In genomic region chr8:20123545-20123944, GRCm38 (mm10) we compare ENCODE assay signal across 8 mouse cellular contexts.
DNase-seq lines count a peak whose midpoint lies in the region; ATAC-seq and TF ChIP-seq lines count a peak whose summit lies in the region.
"Not testable (repeated sequence)": the region's sequence is repeated elsewhere in the genome, so short reads cannot be mapped to it uniquely, and the experiment has no call there.

No protein-coding gene starts in this region.

- TF ChIP-seq POLR2A in CH12.LX (IDR thresholded peaks at IDR 0.05; ENCODE audit: low read depth, low read length); lung, adult 2 months (IDR thresholded peaks at IDR 0.05; ENCODE audit: borderline replicate concordance, extremely low read depth, low read depth, low read length): not testable (repeated sequence)

- H3K4me3 ChIP-seq in CH12.LX (replicated peaks in 1 of 3; ENCODE audit: low read depth in 2 of 3, low read length in 2 of 3, poor library complexity in 1 of 3), result peak overlapping the region in 1 of 3 experiments; percentile 20
- H3K4me3 ChIP-seq in lung, adult 2 months (replicated peaks; ENCODE audit: extremely low read depth, low read depth, low read length); neural tube, embryonic 13.5 days: not testable (repeated sequence)

- H3K27me3 ChIP-seq in CH12.LX (replicated peaks); neural tube, embryonic 13.5 days: not testable (repeated sequence)

- not testable (repeated sequence) for TF ChIP-seq CTCF in CH12.LX (conservative IDR thresholded peaks at IDR 0.05 in 1 of 2, IDR thresholded peaks at IDR 0.05 in 1 of 2; ENCODE audit: low read depth in 2 of 2, low read length in 2 of 2); lung, adult 2 months (IDR thresholded peaks at IDR 0.05; ENCODE audit: insufficient read depth, low read length)

- not testable (repeated sequence) for H3K79me2 ChIP-seq in CH12.LX (replicated peaks; ENCODE audit: control insufficient read depth, extremely low read depth, insufficient read depth, poor library complexity, severe bottlenecking)

- H3K9me3 ChIP-seq in CH12.LX (replicated peaks; ENCODE audit: low read length); neural tube, embryonic 13.5 days: not testable (repeated sequence)

- H3K4me1 ChIP-seq in CH12.LX (ENCODE audit: control insufficient read depth in 1 of 2, insufficient read depth in 2 of 2); lung, adult 2 months (ENCODE audit: control insufficient read depth, insufficient read depth, low read length); neural tube, embryonic 13.5 days (replicated peaks): not testable (repeated sequence)

- not testable (repeated sequence) for H3K9ac ChIP-seq in CH12.LX (ENCODE audit: insufficient read depth, low read depth); neural tube, embryonic 13.5 days

- peak overlapping the region; percentile 84; the same call in 1 of the 2 replicates for H3K4me2 ChIP-seq in CH12.LX (ENCODE audit: insufficient read depth, low read depth, poor library complexity, severe bottlenecking)
- H3K4me2 ChIP-seq in neural tube, embryonic 13.5 days, result peak overlapping the region; percentile 31; the same call in 1 of the 2 replicates

- TF ChIP-seq RAD21 in CH12.LX (IDR thresholded peaks at IDR 0.05; ENCODE audit: low read depth, low read length), result not testable (repeated sequence)

- in situ Hi-C loops in CH12.LX (cut with MboI; ENCODE audit: low pct_ligation_motif_present, low pct_unique_long_range_greater_than_20kb, low sequenced_read_pairs), result not testable (repeated sequence)

- dilution Hi-C loops in CH12.LX (cut with MboI; ENCODE audit: extremely low pct_ligation_motif_present, extremely low pct_unique_long_range_greater_than_20kb, low sequenced_read_pairs), result not testable (repeated sequence)

- intact Hi-C loops in heart, postnatal 36 days (cut with DNase I), result not testable (repeated sequence)

- DNase-seq in CH12.LX (ENCODE audit: extremely low read depth), result not testable (repeated sequence)
- DNase-seq in frontal cortex, postnatal 14 days (ENCODE audit: low spot score in 2 of 2), result peak; percentile 33 to 36
- peak; percentile 1 to 19 for DNase-seq in heart, postnatal 36 days
- DNase-seq in kidney, adult 11 months, result peak; percentile 56
- peak; percentile 15 for DNase-seq in layer of hippocampus, adult 9-11 months
- DNase-seq in lung, adult 2 months, result peak; percentile 28
- DNase-seq in urinary bladder, adult 2 months (ENCODE audit: low spot score), result peak; percentile 30

- TF ChIP-seq EP300 in CH12.LX (IDR thresholded peaks at IDR 0.05; ENCODE audit: low read length), result not testable (repeated sequence)

- H3K27ac ChIP-seq in CH12.LX (ENCODE audit: insufficient read depth, low read depth); neural tube, embryonic 13.5 days (replicated peaks): not testable (repeated sequence)

- WGBS in lung, adult 2 months, result 79% methylated on average over 5 of the region's 5 CpGs
- 91% methylated on average over 5 of the region's 5 CpGs for WGBS in neural tube, embryonic 13.5 days

- not testable (repeated sequence) for ATAC-seq in neural tube, embryonic 13.5 days (ENCODE audit: low read depth)

- not testable (repeated sequence) for H3K36me3 ChIP-seq in CH12.LX (replicated peaks in 1 of 2; ENCODE audit: control insufficient read depth in 1 of 2, insufficient read depth in 1 of 2, low read length in 1 of 2); neural tube, embryonic 13.5 days
